In genomic region chr9:41675656-41676055, GRCm38 (mm10) we compare ENCODE assay signal across 27 mouse cellular contexts.
A peak's percentile ranks its signal among the peaks of the same experiment; 100 is the strongest.
DNase-seq lines count a peak whose midpoint lies in the region; ATAC-seq lines count a peak whose summit lies in the region.
"Had no signal": no experiment of that assay in that cellular context is flagged by ENCODE, and none has a peak within 500 bp of the region (broad histone marks: within the 10 kb centered on the region; RNA-seq: fewer than 3 reads in every experiment).

No protein-coding gene starts in this region.

- no peaks in the 10 kb centered on the region for H3K27me3 ChIP-seq in kidney, embryonic 16.5 days (ENCODE audit: insufficient read depth, low read length)
- H3K27me3 ChIP-seq: forebrain, embryonic 12.5 days; limb, embryonic 15.5 days; liver, embryonic 13.5 days; midbrain, embryonic 13.5 days had no signal

- H3K9me3 ChIP-seq in kidney, embryonic 16.5 days (ENCODE audit: low read length): no peaks in the 10 kb centered on the region
- H3K9me3 ChIP-seq: forebrain, embryonic 12.5 days; limb, embryonic 15.5 days; liver, embryonic 13.5 days; midbrain, embryonic 13.5 days had no signal

- no peaks in the 10 kb centered on the region for H3K36me3 ChIP-seq in kidney, embryonic 16.5 days (ENCODE audit: insufficient read depth, low read length)
- H3K36me3 ChIP-seq: forebrain, embryonic 12.5 days; limb, embryonic 15.5 days; liver, embryonic 13.5 days; midbrain, embryonic 13.5 days had no signal

- no peak for ATAC-seq in kidney, embryonic 16.5 days (ENCODE audit: low FRiP score, low TSS enrichment)
- ATAC-seq: CD4-positive, CD25-positive, alpha-beta regulatory T cell, adult 4 months; forebrain, postnatal 0 days; hindbrain, embryonic 16.5 days; lung, postnatal 0 days; midbrain, embryonic 13.5 days had no signal

- H3K4me2 ChIP-seq in kidney, embryonic 16.5 days (replicated peaks; ENCODE audit: low read depth, low read length): no peak overlapping the region
- H3K4me2 ChIP-seq: forebrain, embryonic 12.5 days; limb, embryonic 15.5 days; liver, embryonic 13.5 days; midbrain, embryonic 13.5 days had no signal

- DNase-seq in cerebellum, postnatal 14 days: peak; percentile 27 to 38
- no peak for DNase-seq in cerebellum, adult 8-10 months
- peak; percentile 12 for DNase-seq in kidney, adult 18-20 months
- peak; percentile 4 for DNase-seq in adipocyte (ENCODE audit: low spot score)
- DNase-seq in kidney, adult 9 months: peak; percentile 47
- DNase-seq in layer of hippocampus, postnatal 25 days (ENCODE audit: extremely low spot score in 1 of 2, low spot score in 1 of 2): no peak
- DNase-seq in urinary bladder, postnatal 36 days (ENCODE audit: low spot score in 2 of 2): no peak
- DNase-seq: adrenal gland, adult 2 months; cerebellum, adult 11-12 months; embryo, embryonic 11 days; forebrain, postnatal 0 days; gastrocnemius, postnatal 10 days; layer of hippocampus, adult 9-11 months; liver, embryonic 13.5 days; lung, adult 18-20 months; thymus, adult 2 months; thymus, postnatal 4 days had no signal

- 81% methylated on average over 2 of the region's 2 CpGs for WGBS in kidney, embryonic 16.5 days

- H3K4me1 ChIP-seq in kidney, embryonic 16.5 days (ENCODE audit: insufficient read depth, low read length): no peaks in the 10 kb centered on the region
- H3K4me1 ChIP-seq: forebrain, embryonic 12.5 days; liver, embryonic 13.5 days; midbrain, embryonic 13.5 days had no signal

- H3K4me3 ChIP-seq in kidney, embryonic 16.5 days (ENCODE audit: low read length): no peak overlapping the region
- H3K4me3 ChIP-seq: erythroblast, embryonic 14.5 days; forebrain, embryonic 12.5 days; left cerebral cortex, adult 2 months; limb, embryonic 15.5 days; liver, embryonic 13.5 days; midbrain, embryonic 13.5 days had no signal

- H3K9ac ChIP-seq in kidney, embryonic 16.5 days (replicated peaks; ENCODE audit: low read length): no peak overlapping the region
- H3K9ac ChIP-seq: forebrain, embryonic 12.5 days; forebrain, postnatal 0 days; limb, embryonic 15.5 days; liver, embryonic 13.5 days; midbrain, embryonic 13.5 days had no signal

- no peak overlapping the region for H3K27ac ChIP-seq in kidney, embryonic 16.5 days (ENCODE audit: low read length)
- H3K27ac ChIP-seq: forebrain, embryonic 12.5 days; left cerebral cortex, adult 2 months; limb, embryonic 15.5 days; liver, embryonic 13.5 days; macrophage; midbrain, embryonic 13.5 days had no signal

Comparison
In these comparisons a context has a peak if more than half of its experiments do, and no peak if none do; other contexts are left out.
1. DNase-seq: peak in cerebellum, postnatal 14 days (2 of 2), kidney, adult 18-20 months (single experiment), adipocyte (single experiment) and kidney, adult 9 months (single experiment); none in cerebellum, adult 8-10 months (single experiment), layer of hippocampus, postnatal 25 days (0 of 2) and urinary bladder, postnatal 36 days (0 of 2).